8 mouse cellular contexts compared by ENCODE assay signal in genomic region chrX:155340654-155341053, GRCm38 (mm10). TPM values are rescaled to one million over a fixed set of nuclear protein-coding genes. Genes with fewer than 3 reads are reported as not detected.
DNase-seq lines count a peak whose midpoint lies in the region; ATAC-seq and TF ChIP-seq lines count a peak whose summit lies in the region.

Gene Prdx4 (minus strand): TSS chrX:155340754.

- ATAC-seq in lung, postnatal 0 days = no peak
- no peak for ATAC-seq in embryonic facial prominence, embryonic 11.5 days (replicated peaks; ENCODE audit: insufficient number of reproducible peaks, low FRiP score, low TSS enrichment, low read depth)
- ATAC-seq in limb, embryonic 12.5 days (ENCODE audit: insufficient number of reproducible peaks, insufficient read depth, low FRiP score, low TSS enrichment, low read depth) = no peak
- ATAC-seq in neutrophil, adult 5-6 weeks (ENCODE audit: extremely low read depth, insufficient number of reproducible peaks, low FRiP score, poor library complexity, severe bottlenecking) = no peak

- no peak for TF ChIP-seq EP300 in lung, postnatal 0 days (IDR thresholded peaks at IDR 0.05)

- TF ChIP-seq CTCF in lung, postnatal 0 days (IDR thresholded peaks at IDR 0.05) = no peak

- H3K36me3 ChIP-seq in lung, postnatal 0 days (ENCODE audit: insufficient read depth, low read length) = no peaks in the 10 kb centered on the region
- H3K36me3 ChIP-seq in embryonic facial prominence, embryonic 11.5 days (replicated peaks; ENCODE audit: control insufficient read depth, insufficient read depth, low read depth, low read length) = no peaks in the 10 kb centered on the region
- no peaks in the 10 kb centered on the region for H3K36me3 ChIP-seq in limb, embryonic 12.5 days

- intact Hi-C loops in heart, postnatal 25 days (cut with DNase I) = no loop called here

- no peaks in the 10 kb centered on the region for H3K4me1 ChIP-seq in lung, postnatal 0 days (ENCODE audit: insufficient read depth, low read depth, low read length)
- H3K4me1 ChIP-seq in embryonic facial prominence, embryonic 11.5 days (ENCODE audit: control insufficient read depth, insufficient read depth, low read length) = no peaks in the 10 kb centered on the region
- peaks cover 4% of the 10 kb centered on the region; the same call in 1 of the 2 replicates for H3K4me1 ChIP-seq in limb, embryonic 12.5 days (replicated peaks)

- H3K9me3 ChIP-seq in lung, postnatal 0 days (ENCODE audit: low read length) = no peaks in the 10 kb centered on the region
- no peaks in the 10 kb centered on the region for H3K9me3 ChIP-seq in embryonic facial prominence, embryonic 11.5 days (replicated peaks; ENCODE audit: control insufficient read depth, low read length)
- no peaks in the 10 kb centered on the region for H3K9me3 ChIP-seq in limb, embryonic 12.5 days

- no peaks in the 10 kb centered on the region for H3K27me3 ChIP-seq in lung, postnatal 0 days (replicated peaks; ENCODE audit: insufficient read depth, low read length)
- no peaks in the 10 kb centered on the region for H3K27me3 ChIP-seq in embryonic facial prominence, embryonic 11.5 days (ENCODE audit: control insufficient read depth, insufficient read depth, low read length)
- H3K27me3 ChIP-seq in limb, embryonic 12.5 days = no peaks in the 10 kb centered on the region

- H3K4me2 ChIP-seq in lung, postnatal 0 days (replicated peaks; ENCODE audit: low read depth, low read length) = no peak within 1 kb of the TSS
- H3K4me2 ChIP-seq in embryonic facial prominence, embryonic 11.5 days (ENCODE audit: low read depth, low read length) = no peak within 1 kb of the TSS
- H3K4me2 ChIP-seq in limb, embryonic 12.5 days = no peak within 1 kb of the TSS

- DNase-seq in lung, postnatal 0 days (ENCODE audit: low spot score) = no peak
- no peak for DNase-seq in lung, postnatal 10 days
- DNase-seq in embryonic facial prominence, embryonic 11.5 days (ENCODE audit: low spot score) = no peak
- DNase-seq in heart, postnatal 25 days (ENCODE audit: low spot score) = no peak
- no peak for DNase-seq in thymus, postnatal 25 days
- no peak for DNase-seq in urinary bladder, postnatal 25 days (ENCODE audit: low spot score)

- H3K4me3 ChIP-seq in lung, postnatal 0 days (ENCODE audit: low read depth, low read length) = no peak within 1 kb of the TSS
- H3K4me3 ChIP-seq in embryonic facial prominence, embryonic 11.5 days (ENCODE audit: low read depth, low read length) = no peak within 1 kb of the TSS
- no peak within 1 kb of the TSS for H3K4me3 ChIP-seq in limb, embryonic 12.5 days (replicated peaks)

- no peak within 1 kb of the TSS for H3K27ac ChIP-seq in lung, postnatal 0 days (ENCODE audit: low read length)
- no peak within 1 kb of the TSS for H3K27ac ChIP-seq in embryonic facial prominence, embryonic 11.5 days (replicated peaks; ENCODE audit: low read depth, low read length)
- H3K27ac ChIP-seq in limb, embryonic 12.5 days = no peak within 1 kb of the TSS

- H3K9ac ChIP-seq in lung, postnatal 0 days (replicated peaks; ENCODE audit: low read depth) = no peak within 1 kb of the TSS
- no peak within 1 kb of the TSS for H3K9ac ChIP-seq in embryonic facial prominence, embryonic 11.5 days (replicated peaks; ENCODE audit: low read length)
- no peak within 1 kb of the TSS for H3K9ac ChIP-seq in limb, embryonic 12.5 days (replicated peaks)

RNA-seq across cellular contexts. Expression of gene Prdx4, which starts in this region (rescaled TPM):
- 154 and 175 TPM in 2 replicates for polyA plus RNA-seq in lung, postnatal 0 days (2015; fragmentation: Nextera tagmentation; extraction: Ambion mirVana)
- polyA plus RNA-seq in embryonic facial prominence, embryonic 11.5 days (2014; fragmentation: Nextera tagmentation; extraction: Ambion mirVana) = 282 and 288 TPM in 2 replicates
- total RNA-seq in heart, postnatal 25 days (2021) = 10 to 100 TPM; 26.6 to 28.6 TPM
- polyA plus RNA-seq in limb, embryonic 12.5 days (2016; fragmentation: Nextera tagmentation; extraction: Ambion mirVana) = 253 and 267 TPM in 2 replicates
- total RNA-seq in neutrophil, adult 5-6 weeks (2017) = 7.4 and 12.7 TPM in 2 replicates
